Mouse (Mus musculus): ENCODE results near the gene Col4a3.

Gene Col4a3

DNA sequence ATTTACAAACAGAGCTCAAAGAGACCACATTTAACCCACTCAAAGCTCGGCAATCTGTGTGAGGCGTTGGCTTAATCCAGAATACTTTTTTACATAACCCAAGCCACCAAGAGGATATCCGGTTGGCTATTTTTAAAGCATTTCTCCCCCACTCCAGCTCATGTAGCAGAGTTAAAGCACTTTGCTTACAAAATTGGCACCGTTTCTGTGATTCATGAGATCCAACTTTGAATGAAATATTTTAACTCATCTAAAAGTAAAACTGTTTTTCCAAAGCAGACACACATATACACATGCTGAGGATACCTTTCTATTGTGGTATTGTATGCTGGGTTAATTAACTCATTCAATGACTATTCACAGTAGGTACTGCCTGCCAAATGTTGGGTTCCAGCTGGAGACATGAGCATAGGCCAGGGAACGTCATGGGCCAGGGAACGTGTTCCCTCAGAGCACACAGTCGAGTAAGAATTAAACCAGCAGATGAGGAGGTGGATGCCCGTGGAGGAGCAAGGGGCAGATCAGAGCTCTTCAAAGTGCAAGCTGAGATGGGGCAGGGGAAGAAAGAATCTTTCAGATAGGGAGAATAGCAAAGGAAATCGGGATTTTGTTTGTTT is 22.0 kb downstream of the Col4a3 start:
- no peak for DNase-seq (ENCODE audit: low read depth)

DNA sequence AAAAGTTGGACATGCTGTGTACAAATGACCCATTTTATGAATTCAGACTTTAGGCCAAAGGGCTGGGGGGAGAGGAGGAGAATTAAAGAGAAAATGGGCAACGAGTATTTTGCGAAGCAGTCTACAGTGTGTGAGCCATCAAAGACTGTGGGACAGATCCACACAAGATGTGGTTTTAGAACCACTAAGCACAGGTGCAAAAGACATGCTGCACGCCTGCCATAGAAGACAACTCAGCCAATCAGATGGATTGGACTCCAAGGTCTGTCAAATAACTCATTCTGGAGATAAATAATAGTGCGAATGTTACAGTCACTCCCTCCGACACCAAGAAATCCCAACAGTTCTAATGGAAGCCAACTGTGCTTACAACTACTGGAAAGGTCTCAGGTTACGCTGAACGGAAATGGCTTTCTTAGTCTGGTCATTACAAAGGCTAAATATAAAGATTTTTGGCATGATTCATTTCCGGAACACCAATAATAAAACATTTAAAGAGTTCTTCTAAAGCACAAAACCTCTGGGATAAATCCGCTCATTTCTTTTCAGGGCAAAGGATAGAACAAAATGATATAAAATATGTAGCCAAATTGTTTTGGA is 25.4 kb downstream of the Col4a3 start:
- no peak for DNase-seq (ENCODE audit: low read depth)

DNA sequence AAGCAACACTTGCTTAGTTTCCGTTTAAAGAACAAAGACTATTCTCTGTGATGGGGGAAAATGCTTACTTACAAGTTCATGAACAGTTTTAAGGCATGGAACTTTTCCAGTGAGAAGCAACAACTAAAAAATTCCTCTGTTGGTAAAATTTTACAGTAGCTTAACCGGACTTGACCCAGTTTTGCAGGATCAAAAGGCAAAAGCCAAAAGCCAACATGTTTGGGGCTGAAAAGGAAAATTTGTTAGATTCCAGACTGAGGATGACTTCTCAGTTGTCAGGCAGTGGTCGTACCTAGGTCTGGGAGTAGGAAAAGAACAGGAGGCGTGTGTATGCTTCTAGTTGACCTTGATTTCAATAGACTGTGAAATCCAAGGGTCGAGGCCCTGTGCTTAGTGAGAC is 31.3 kb downstream of the Col4a3 start:
- no peak for DNase-seq (ENCODE audit: low read depth)

DNA sequence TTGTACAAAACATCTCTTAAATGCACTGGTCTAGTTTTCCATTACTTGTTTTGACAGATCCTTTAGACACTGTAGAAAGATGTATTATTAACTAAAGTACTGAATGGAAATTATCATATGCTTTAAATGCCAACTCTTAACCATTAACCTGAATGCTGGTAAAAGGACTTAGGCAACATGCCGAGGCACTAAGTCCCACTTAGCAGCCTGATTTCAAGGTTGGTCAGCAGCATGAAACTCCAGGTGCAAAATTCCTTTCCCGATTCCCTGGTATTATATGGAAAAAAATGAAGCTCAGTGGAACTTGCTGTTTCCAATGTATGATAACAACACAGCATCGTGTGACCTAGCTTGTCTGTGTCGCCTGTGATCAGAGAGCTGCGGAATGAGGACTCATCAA is 31.9 kb downstream of the Col4a3 start:
- no peak for DNase-seq (ENCODE audit: low read depth)

DNA sequence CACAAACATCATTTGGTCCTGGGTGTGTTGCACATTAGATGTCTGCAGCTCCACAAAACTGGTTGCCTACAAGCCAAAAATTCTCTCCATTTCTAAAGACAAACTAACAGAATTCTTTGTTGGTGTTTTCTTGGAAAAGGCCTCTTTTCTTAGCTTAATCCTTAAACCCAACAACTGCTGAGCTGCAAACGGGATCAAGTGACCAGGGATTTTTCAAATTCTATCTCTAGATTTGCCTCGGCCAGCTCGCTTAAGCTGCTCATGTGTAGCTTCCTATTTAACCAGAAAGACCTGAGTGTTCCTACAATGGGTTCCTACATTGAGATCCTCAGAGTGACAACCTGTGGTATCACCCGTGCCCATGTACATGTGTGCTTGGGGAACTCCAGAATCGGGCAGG is 33.3 kb downstream of the Col4a3 start:
- DNase-seq (ENCODE audit: low read depth) = no peak

DNA sequence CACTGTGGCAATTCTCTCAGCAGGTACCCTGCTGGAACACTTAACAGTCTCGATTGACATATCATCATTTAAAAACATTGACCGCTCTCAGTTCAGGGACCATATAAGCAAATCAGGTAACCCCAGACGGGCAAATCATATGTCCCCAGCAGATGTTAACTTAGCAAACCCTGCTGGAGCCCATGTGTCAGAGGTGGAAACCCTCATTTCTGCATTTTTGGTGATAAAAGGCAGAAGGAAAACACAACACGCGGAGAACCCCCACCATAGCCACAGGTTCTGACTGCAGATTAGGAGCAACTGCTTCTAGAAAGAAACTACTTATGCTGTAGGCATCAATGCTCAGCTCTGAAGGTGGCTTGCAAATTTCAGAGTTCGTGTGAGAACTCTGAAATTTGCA is 38.2 kb downstream of the Col4a3 start:
- no peak for DNase-seq (ENCODE audit: low read depth)

DNA sequence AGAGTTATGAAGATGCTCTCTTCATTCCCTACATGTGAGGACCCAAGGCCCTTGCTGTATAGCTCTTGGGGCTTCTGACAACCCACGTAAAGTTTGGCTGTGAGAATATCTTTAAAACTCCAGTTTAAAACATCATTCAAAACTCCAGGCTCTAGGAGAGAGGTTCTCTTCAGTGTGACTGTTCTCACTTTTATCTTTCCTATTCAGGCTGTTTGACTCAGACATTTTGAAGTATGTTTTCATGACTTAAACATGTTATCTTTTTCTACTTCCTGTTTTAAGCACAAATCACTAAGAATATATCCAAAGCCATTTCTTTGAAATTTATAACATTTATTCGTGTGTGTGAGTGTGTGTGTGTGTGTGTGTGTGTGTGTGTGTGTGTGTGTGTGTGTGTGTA is 38.8 kb downstream of the Col4a3 start:
- no peak for DNase-seq (ENCODE audit: low read depth)

DNA sequence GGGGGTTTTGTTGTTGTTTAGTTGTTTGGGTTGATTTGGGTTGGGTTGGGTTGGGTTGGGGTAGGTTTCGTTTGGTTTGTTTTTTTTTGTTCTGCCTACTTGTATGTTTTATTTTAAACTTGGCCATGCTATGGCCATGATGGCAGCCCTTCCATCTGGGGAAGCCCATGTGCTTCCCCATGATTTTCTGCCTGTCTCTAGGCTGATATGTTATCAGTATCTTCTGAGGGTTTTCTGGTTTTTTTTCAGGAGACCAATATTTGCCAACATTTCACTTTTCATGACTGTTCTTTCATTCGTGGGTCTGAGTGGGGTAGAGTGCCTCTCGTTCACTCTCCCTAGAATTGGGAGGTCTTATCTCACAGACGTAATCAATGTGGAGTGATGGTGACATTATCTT is 40.9 kb downstream of the Col4a3 start:
- no peak for DNase-seq (ENCODE audit: low read depth)

DNA sequence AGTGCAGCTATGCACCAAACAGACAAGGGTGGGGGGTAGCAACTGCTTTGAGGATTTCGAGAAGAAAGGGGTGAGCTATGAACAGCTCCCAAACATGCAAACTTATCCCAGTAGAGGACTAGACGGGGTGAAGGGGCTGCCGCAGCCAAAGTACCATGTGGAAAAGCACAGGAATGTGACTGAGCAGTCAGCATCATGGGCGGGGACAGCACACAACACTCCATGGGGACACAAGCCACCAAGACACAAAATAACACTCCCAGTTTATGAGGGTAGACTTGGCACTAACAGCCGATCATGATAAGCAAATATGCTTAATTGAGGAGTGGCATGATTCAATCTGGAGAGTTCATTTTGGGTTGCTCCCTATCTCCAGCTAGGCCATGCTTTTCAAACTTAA is 42.8 kb downstream of the Col4a3 start:
- no peak for DNase-seq (ENCODE audit: low read depth)

DNA sequence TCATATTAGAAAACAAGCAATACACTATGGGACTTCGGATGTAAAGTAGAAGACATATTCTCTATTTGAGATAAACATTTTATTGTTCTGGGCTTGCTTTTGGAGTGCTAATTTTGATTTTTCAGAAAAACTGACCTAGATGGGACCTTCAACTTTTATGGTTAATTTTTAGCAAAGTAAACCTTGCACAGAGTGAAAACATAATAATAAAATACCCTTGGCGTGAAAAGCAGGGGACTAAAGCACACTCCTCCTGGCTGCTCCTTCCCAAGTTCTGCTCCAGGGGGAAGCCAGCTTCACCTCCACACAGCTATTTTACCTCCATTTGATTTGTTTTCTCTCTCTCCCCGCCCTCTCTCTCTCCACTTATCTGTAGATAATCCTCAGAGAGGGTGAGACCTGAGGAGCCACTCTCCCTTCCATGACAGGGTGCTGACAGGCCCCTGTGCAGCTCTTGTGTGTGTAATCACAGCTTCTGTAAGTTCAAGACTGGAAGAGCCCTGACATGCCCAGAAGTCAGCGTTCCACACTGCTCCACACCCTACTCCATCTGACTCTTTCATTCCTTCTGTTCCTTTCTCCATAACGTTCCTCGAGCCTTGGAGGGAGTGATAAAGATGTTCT is 44.6 kb downstream of the Col4a3 start:
- DNase-seq (ENCODE audit: low read depth) = no peak

DNA sequence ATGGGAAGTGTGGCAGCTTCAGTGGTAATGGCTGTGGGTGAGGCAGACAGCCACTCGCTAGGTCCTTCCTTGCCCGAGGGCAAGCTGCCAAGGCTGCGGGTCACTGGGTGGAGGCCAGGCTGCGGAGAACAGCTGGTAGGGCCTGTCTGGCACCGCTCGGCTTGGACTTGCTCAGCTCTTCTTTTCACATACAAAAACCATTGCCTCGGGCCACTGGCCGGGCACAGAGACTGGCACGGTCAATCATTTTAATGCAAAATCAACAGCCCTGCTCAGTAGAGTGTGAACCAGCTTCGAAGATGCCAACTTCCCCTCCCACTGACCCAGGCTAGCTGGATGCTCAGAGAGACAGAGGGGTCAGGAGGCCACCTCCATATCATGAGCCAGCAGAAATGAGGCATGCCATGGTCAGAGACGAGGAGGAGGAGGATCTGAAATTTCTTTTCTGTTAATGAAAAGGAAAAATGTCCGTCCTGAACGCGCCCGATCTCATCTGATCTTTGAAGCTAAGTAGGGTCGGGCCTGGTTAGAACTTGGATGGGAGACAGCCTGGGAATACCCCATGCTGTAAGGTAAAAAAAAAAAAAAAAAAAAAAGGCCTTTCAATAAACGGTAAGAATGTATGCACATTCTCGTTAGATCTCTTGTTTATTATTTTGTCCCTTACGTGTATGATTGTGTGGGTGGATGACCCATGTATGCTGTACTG is 48.0 kb downstream of the Col4a3 start:
- DNase-seq (ENCODE audit: low read depth) = peak; percentile 11

DNA sequence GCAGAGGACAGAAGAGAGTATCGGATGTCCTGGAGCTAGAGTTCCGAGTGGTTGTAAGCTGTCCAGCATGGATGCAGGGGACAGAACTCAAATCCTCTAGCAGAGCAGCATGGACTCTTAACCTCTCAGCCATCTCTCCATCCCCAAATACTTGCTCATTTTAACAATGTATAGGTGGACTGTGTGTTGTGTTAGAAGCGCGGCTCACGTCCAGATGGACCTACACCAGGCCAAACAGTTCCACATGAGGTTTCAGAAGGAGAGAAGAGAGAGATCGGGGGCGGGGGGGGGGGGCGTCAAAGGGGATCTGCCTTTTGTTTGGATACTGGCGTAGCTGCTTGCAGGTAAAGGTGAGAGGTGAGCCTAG is 48.5 kb downstream of the Col4a3 start:
- DNase-seq (ENCODE audit: low read depth) = no peak

DNA sequence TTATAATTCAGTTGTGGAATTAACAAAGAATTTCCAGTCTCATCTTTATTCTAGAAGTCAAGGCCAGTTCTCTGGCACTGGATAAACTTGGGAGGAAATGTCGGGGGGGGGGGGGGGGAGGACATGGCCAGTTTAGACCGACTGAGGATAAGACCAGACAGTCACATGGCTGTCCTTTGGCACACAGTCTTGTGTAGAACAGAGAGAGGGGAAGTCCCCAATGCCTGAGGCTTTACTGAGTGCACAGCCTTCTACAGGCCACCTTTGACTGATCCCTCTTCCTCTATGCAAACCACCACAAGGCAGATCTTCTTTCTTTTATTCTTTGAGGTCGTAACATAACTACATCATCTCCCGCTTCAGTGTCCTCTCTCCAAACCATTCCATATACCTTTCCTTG is 49.6 kb downstream of the Col4a3 start:
- no peak for DNase-seq (ENCODE audit: low read depth)

DNA sequence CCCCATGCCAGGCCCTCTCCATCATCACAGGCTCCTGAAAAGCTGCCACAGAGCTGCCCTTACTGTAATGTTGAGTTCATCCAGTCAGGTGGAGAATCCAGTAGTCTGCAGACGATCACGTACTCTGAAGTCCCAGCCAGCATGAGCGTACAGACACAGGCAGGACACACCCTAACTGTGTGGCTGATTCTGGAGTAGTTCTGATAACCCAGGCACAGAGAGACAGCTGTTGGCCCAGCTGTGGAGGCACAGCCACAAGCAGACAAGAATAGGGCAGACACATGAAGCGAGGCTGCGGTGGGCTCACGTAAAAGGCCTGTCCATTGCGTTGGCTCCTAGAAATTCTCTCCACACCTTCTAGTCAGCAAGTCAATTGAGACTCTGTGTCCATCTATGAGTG is 50.7 kb downstream of the Col4a3 start:
- no peak for DNase-seq (ENCODE audit: low read depth)

DNA sequence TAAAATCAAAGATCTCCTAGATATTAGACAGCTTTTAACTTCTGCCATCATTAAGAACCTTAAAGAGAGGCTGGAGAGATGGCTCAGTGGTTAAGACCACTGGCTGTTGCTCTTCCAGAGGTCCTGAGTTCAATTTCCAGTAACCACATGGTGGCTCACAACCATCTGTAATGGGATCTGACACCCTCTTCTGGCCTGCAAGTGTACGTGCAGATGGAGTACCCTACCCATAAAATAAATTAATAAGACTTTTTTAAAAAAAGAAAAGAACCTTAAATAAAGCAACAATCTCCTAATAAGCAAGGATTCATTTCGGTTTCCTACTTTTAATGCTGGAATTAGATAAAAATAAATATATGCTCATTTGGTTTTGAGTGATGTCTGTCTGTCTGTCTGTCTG is 51.7 kb downstream of the Col4a3 start:
- peak; percentile 48 for DNase-seq (ENCODE audit: low read depth)

DNA sequence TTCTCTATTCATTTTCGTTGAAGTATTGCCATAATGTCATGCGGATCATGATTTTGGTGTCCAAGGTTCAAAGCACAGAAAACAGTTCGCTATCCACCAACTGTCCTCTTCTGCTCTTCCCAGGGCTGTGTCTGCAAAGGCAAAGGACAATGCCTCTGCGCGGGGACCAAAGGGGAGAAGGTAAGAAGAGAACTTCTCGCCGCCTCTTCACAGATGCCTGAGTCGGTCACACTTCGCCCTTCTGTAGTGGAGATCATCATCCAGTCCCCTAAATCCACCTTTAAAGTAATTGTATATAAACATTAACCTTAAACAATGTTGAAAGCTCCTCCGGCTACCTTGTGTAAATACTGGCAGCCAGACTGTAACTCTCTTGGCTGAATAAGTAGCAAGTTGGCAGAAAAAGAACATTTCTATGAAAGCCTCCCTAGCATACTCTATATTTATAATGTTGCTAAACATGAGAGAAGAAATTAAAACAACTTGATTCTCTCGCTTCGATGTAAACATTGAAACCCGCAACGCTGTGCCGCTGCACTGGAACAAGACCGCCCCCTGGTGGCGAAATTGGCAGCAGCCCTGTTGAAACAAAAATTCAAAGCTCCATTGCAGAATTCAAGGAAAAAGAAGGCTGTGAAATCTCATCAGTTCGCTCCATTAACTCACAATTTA is 54.7 kb downstream of the Col4a3 start:
- DNase-seq (ENCODE audit: low read depth) = peak; percentile 80

DNA sequence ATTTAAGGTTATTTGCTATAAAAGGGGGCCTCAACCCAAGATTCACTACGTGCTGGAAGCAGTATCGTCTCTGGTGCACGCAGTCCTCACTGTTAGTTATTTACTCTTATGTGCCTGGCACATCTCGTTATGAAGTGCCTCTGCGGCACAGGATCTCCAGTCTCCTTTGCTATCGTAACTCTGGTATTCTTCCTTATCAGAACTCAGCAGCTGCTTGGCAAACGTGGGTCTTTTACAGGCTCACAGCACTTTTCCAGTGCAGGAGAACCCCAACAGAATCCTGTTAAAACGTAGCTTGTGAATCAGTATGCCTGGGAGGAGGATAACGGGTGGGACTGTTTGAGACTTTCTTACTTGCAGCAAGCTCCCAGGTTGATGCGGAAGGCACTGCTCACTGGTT is 61.3 kb downstream of the Col4a3 start:
- DNase-seq (ENCODE audit: low read depth) = no peak

DNA sequence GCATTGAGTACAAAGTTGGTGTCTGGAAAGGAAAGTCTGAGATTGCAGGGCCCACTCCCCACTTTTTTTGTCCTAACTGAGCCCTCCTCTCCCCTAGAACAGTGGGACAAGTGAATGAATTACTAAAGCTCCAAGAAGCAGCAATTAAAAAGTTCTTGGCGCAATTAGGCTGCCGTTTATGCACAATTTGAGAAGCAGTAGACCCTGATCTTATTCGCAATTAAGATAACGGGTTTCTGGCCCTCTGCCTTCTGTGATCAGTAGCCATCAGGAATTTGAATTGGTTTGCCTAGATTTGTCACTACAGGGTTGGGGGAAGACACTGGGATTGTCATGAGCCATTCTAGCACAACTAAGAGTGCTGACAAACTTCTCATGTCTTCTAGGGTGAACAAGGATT is 64.1 kb downstream of the Col4a3 start:
- DNase-seq (ENCODE audit: low read depth) = no peak

DNA sequence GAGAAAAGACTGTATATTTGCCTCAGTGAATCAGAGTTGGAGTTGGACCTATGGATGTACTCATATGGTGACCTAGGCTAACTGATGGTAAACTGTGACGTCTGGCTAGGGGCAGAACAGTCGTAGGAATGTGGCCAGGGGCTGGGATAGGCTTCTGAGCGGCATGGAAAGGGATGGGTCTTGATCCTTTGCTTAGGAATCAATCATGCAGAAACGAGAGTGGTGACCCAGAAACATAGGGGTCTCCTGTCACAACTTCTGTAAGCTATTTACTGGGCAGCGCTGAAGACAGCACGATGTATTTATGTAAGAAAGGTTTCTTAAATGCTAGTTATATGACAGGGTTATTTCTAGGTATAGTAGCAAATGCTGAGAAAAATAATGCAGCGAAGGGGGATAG is 67.3 kb downstream of the Col4a3 start:
- no peak for DNase-seq (ENCODE audit: low read depth)

DNA sequence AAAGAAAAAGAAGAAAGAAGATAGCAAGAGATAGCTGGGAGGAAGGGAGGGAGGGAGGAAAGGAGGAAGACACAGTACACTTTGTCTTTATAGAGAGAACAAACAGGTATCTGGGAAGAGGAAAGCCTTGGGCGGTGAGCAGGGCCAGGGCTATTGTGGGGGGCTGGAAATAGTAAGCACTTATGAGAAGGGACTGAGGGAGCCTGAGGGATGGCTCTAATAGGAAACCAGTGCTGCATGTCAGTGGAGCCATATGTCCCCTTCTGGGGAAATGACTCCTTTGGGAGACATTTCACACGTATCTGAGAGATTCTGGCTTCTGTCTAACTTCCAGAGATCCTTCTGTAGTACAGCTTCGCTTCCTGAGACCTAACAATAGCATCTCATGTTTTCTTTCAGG is 69.7 kb downstream of the Col4a3 start:
- DNase-seq (ENCODE audit: low read depth) = no peak

DNA sequence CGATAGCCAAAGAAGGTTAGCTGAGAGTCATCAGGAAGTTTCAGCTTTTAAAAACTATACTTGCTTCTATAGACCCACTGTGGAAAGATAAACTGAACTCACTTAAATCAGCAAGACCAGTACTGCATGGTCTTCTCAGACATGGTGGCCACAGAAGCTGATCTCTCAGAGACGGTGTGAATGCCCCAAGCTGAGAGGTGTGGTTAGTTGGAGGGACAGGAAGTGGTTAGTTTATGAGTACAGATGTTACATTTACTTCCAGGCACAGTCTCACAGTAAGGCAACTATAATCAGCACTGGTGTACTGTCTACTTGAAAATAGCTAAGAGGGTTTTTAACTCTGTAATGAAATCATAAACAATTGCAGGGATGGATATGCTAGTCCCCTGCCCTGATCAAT is 75.5 kb downstream of the Col4a3 start:
- no peak for DNase-seq (ENCODE audit: low read depth)

DNA sequence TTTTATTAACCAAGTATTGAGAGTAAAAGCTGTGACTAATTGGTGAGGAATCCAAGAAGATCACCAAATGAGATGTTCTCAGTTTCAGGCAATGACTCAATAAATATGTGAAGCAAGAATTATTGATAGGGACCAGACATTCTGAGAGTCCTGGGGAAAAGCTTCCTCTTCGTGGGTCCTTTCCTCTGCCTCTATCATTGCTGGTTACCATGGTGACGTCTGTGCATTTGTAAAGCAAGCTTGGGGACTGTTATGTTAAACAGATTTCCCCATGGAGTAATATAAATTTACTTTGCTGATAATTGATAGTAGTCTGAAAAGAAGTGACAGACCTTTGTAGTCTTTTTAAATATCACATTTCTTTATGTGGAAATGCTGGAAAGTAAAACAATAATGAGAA is 76.8 kb downstream of the Col4a3 start:
- DNase-seq (ENCODE audit: low read depth) = no peak

DNA sequence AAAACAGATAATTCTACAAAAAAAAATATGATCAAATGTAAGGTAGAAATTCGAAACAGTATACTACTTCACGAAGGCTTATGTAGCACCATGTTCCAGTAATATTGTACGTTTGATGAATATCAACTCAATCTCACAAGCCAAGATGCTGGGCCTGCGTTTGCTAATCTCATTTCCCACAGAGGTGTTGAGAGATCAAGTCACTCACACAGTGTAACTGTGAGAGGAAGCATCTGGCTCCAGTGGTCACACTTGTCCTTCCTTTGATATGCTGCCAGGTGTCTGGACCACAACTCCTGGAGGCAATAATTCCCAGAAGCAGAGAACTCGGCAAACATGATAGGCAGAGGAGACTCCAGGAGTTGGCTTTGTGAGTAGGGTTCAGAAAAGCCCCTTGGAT is 99.6 kb downstream of the Col4a3 start:
- no peak for DNase-seq (ENCODE audit: low read depth)

Data from NIH3T3 (cell line).